Mouse (Mus musculus): ENCODE measurements around the gene Ptprh. TPM values are rescaled to one million over a fixed set of nuclear protein-coding genes. Genes with fewer than 3 reads are reported as not detected.
"Not testable (repeated sequence)": the region's sequence is repeated elsewhere in the genome, so short reads cannot be mapped to it uniquely, and the experiment has no call there.

Ptprh gene
- polyA plus RNA-seq, 1 experiment from 2014 or later: not detected

DNA sequence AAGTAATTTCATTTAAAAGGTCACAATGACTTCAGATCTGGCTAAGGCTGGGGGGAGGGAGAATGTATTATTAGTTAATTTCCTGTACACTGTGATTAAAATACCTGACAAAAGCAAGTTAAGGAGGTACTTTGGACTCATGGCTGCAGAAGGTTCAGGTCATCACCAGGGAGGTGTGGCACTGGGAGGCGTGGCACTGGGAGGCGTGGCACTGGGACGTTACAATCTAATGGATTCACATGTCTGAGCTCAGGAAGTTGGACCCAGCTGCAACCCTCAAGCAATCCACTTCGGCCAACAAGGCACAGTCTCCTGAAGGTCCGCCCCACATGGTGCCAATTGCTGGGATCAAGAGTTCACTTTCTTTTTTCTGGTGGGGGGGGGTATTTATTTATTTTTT lies 4.2 kb upstream of the Ptprh start:
- H3K27me3 ChIP-seq: no peaks in the 10 kb centered on the region
- no peak overlapping the region for H3K4me3 ChIP-seq (replicated peaks)
- no peak for DNase-seq
- H3K9me3 ChIP-seq (replicated peaks): no peaks in the 10 kb centered on the region
- no peak overlapping the region for H3K27ac ChIP-seq
- peaks cover 12% of the 10 kb centered on the region for H3K4me1 ChIP-seq (replicated peaks)
- no peak overlapping the region for H3K4me2 ChIP-seq
- 28% methylated on average over 5 of the region's 5 CpGs for WGBS (ENCODE audit: insufficient replicate concordance)
- H3K36me3 ChIP-seq: no peaks in the 10 kb centered on the region
- H3K9ac ChIP-seq: no peak overlapping the region
- peak; percentile 67 for ATAC-seq (ENCODE audit: low read depth)

- Histone ChIP-seq H3K9ac (no peak overlapping the region), H3K27me3 (no peaks in the 10 kb centered on the region), H3K4me2 (no peak overlapping the region), H3K4me3 (replicated peaks) (no peak overlapping the region), H3K27ac (no peak overlapping the region), H3K36me3 (no peaks in the 10 kb centered on the region), H3K9me3 (replicated peaks) (no peaks in the 10 kb centered on the region), H3K4me1 (replicated peaks) (peaks cover 7% of the 10 kb centered on the region)
- 71% methylated on average over 6 of the region's 6 CpGs for WGBS (ENCODE audit: insufficient replicate concordance)
- ATAC-seq (ENCODE audit: low read depth) (no peak), DNase-seq (no peak)
Observed at GRCm38 (mm10) chr7:4602969-4603368, 872 bp downstream of the Ptprh start.

DNA sequence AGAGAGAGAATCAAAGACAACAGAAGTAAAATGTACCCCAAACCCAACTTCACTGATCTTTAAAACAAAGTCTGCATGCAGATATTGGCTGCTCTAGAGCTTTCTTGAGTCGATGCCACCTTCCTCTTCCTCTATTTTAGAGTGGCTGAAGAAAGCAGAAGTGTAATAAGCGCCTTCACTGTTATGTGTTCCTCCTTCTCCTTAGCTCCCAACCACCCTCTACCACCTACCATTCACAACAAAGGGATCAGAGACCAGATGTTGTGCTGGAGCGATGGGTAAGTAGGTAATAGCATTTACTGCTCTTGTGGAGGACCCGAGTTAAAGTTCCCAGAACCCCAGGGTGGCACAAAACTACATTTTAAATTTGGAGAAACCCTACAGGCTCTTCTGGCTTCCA lies 6.8 kb downstream of the Ptprh start:
- not testable (repeated sequence) for H3K4me1 ChIP-seq (replicated peaks); H3K4me2 ChIP-seq

DNA sequence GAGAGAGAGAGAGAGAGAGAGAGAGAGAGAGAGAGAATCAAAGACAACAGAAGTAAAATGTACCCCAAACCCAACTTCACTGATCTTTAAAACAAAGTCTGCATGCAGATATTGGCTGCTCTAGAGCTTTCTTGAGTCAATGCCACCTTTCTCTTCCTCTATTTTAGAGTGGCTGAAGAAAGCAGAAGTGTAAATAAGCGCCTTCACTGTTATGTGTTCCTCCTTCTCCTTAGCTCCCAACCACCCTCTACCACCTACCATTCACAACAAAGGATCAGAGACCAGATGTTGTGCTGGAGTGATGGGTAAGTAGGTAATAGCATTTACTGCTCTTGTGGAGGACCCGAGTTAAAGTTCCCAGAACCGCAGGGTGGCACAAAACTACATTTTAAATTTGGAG lies 22.4 kb downstream of the Ptprh start:
- H3K36me3 ChIP-seq; H3K27ac ChIP-seq; ATAC-seq (ENCODE audit: low read depth); H3K27me3 ChIP-seq; H3K4me1 ChIP-seq (replicated peaks); H3K9ac ChIP-seq; H3K4me2 ChIP-seq; H3K4me3 ChIP-seq (replicated peaks); DNase-seq; H3K9me3 ChIP-seq (replicated peaks): not testable (repeated sequence)
- 50% methylated on average over 3 of the region's 3 CpGs for WGBS (ENCODE audit: insufficient replicate concordance)

More for the DNA sequence above, 6.8 kb downstream of the Ptprh start:
- not testable (repeated sequence) for DNase-seq; H3K36me3 ChIP-seq; H3K9ac ChIP-seq; ATAC-seq (ENCODE audit: low read depth); H3K27me3 ChIP-seq; H3K27ac ChIP-seq; H3K9me3 ChIP-seq (replicated peaks); H3K4me3 ChIP-seq (replicated peaks)
- WGBS (ENCODE audit: insufficient replicate concordance): 48% methylated on average over 4 of the region's 4 CpGs

DNA sequence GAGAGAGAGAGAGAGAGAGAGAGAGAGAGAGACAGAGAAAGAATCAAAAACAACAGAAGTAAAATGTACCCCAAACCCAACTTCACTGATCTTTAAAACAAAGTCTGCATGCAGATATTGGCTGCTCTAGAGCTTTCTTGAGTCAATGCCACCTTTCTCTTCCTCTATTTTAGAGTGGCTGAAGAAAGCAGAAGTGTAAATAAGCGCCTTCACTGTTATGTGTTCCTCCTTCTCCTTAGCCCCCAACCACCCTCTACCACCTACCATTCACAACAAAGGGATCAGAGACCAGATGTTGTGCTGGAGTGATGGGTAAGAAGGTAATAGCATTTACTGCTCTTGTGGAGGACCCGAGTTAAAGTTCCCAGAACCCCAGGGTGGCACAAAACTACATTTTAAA lies 31.5 kb downstream of the Ptprh start:
- not testable (repeated sequence) for H3K4me3 ChIP-seq (replicated peaks); H3K27ac ChIP-seq; H3K36me3 ChIP-seq; H3K4me2 ChIP-seq; H3K9me3 ChIP-seq (replicated peaks); H3K4me1 ChIP-seq (replicated peaks); H3K27me3 ChIP-seq; H3K9ac ChIP-seq; ATAC-seq (ENCODE audit: low read depth); DNase-seq
- 40% methylated on average over 2 of the region's 2 CpGs for WGBS (ENCODE audit: insufficient replicate concordance)

- Histone ChIP-seq H3K27me3 (peaks cover 3% of the 10 kb centered on the region), H3K9me3 (replicated peaks) (no peaks in the 10 kb centered on the region), H3K4me1 (replicated peaks) (no peaks in the 10 kb centered on the region), H3K4me2 (no peak overlapping the region), H3K27ac (no peak overlapping the region), H3K36me3 (no peaks in the 10 kb centered on the region), H3K9ac (no peak overlapping the region), H3K4me3 (replicated peaks) (no peak overlapping the region)
- WGBS (ENCODE audit: insufficient replicate concordance): 72% methylated on average over 3 of the region's 3 CpGs
- no peak for DNase-seq
- no peak for ATAC-seq (ENCODE audit: low read depth)
Observed at GRCm38 (mm10) chr7:4562660-4563059, 41.2 kb downstream of the Ptprh start.

DNA sequence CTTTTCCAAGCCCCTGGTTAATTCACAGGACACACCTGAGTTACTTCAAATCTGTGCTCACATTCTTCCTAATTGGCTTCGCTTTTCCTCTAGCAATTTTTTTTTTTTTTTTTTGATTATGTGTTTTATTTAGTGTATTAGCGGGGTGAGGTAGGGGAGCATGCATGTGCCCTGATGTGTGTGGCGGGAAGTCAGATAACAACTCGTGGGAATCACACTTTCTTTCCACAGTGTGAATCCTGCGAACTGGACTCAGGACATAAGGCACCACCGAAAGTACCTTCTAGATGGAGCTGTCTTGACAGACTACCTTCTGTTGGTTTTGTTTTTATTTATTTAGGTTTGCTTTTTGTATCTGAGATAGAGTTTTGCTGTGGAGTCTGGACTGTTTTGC lies 46.7 kb downstream of the Ptprh start:
- Histone ChIP-seq H3K4me3 (replicated peaks) (no peak overlapping the region), H3K9me3 (replicated peaks) (no peaks in the 10 kb centered on the region), H3K4me1 (replicated peaks) (no peaks in the 10 kb centered on the region), H3K36me3 (no peaks in the 10 kb centered on the region), H3K27ac (no peak overlapping the region), H3K4me2 (no peak overlapping the region), H3K9ac (no peak overlapping the region), H3K27me3 (peaks cover 19% of the 10 kb centered on the region)
- ATAC-seq (ENCODE audit: low read depth) (no peak), DNase-seq (no peak)
- 58% methylated on average over 6 of the region's 6 CpGs for WGBS (ENCODE audit: insufficient replicate concordance)

GRCm38 (mm10) chr7:4556256-4557166 lies 47.3 kb downstream of the Ptprh start:
- Histone ChIP-seq H3K4me1 (replicated peaks) (no peaks in the 10 kb centered on the region), H3K4me2 (no peak overlapping the region), H3K9ac (no peak overlapping the region), H3K36me3 (no peaks in the 10 kb centered on the region), H3K9me3 (replicated peaks) (no peaks in the 10 kb centered on the region), H3K27me3 (peaks cover 19% of the 10 kb centered on the region), H3K4me3 (replicated peaks) (no peak overlapping the region), H3K27ac (no peak overlapping the region)
- 18% methylated on average over 15 of the region's 15 CpGs for WGBS (ENCODE audit: insufficient replicate concordance)
- DNase-seq: peak; percentile 35
- ATAC-seq (ENCODE audit: low read depth): peak; percentile 65

DNA sequence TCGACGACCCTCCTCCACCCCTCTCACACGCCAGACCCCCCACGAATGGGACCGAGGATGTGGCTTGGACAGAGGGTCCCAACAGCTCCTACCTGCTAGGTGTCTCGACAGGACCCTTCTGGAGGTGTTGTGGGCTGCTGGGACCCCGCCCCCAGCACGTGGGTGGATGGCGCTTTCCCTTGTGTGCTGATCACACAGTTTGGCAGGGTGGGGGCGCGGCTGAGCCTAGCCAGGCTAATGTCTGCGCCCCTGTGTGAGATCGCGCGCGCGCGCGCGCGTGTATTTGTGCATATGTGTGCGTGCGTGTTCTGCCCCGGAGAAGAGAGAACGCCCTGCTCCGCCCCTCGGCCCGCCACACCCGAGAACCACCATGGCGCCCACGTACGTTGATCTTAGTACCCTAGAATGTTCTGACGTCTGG lies 56.6 kb downstream of the Ptprh start, which contains the start of gene Syt5:
Gene Syt5, minus strand, starts transcription at position 321 of the 421 bp plus-strand sequence.
- Histone ChIP-seq H3K27ac (no peak within 1 kb of the TSS), H3K27me3 (peaks cover 40% of the 10 kb centered on the region), H3K4me1 (replicated peaks) (peaks cover 17% of the 10 kb centered on the region), H3K9me3 (replicated peaks) (no peaks in the 10 kb centered on the region), H3K9ac (no peak within 1 kb of the TSS), H3K4me2 (peak within 1 kb of the TSS; percentile 49), H3K36me3 (no peaks in the 10 kb centered on the region), H3K4me3 (replicated peaks) (peak within 1 kb of the TSS; percentile 14; the same call in 1 of the 2 replicates)
- DNase-seq (no peak), ATAC-seq (ENCODE audit: low read depth) (no peak)
- 6% methylated on average over 33 of the region's 33 CpGs for WGBS (ENCODE audit: insufficient replicate concordance)

DNA sequence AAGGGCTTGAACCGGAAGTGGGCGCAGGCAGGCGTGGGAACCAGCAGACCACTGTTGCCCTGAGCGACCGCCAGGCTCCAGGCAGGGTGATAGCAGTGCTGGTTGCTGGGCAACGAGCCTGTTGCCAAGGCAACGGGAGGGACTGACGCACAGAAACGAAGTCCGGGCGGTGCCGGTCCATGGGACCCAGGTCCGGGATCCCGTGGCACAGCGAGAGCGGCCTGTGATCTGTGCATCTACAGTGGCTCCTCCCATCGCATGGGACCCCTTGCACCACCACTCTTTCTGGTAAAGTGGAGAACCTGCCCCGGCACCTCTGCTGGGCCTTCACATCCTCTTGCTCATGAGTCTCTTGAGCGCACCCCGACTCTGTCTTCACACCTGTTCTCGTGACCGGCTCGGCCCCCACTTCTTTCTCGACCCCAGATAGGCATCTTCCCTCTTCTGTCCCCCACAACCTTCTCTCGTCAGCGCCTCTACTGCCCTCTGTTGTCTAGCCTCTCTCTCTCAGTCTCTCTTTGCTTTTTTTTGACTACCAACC lies 57.2 kb downstream of the Ptprh start:
- Histone ChIP-seq H3K4me3 (replicated peaks) (no peak overlapping the region), H3K9me3 (replicated peaks) (no peaks in the 10 kb centered on the region), H3K9ac (no peak overlapping the region), H3K27me3 (peaks cover 40% of the 10 kb centered on the region), H3K4me2 (peak overlapping the region; percentile 49; the same call in 1 of the 2 replicates), H3K36me3 (no peaks in the 10 kb centered on the region), H3K27ac (no peak overlapping the region), H3K4me1 (replicated peaks) (peaks cover 22% of the 10 kb centered on the region)
- 4% methylated on average over 26 of the region's 26 CpGs for WGBS (ENCODE audit: insufficient replicate concordance)
- DNase-seq (no peak), ATAC-seq (ENCODE audit: low read depth) (no peak)

DNA sequence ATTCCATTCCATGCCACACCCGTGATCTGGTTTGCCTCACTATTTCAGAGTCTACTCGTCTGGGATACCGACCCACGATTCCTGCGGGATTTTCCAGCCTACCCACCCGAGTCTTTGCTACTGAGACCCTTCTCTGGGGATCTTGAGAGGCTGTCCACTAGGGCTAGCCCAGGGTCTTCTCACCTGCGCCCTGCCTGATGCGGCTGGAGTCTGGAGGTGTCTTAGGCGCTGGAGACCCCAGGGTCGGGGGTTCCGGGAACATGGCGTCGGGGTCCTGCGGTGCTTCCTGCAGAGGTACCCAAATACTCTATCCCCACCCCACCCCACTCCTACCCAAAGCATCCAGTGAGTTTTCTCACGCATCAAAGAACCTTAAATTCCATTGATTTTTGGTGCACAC lies 57.8 kb downstream of the Ptprh start:
- 63% methylated on average over 15 of the region's 15 CpGs for WGBS (ENCODE audit: insufficient replicate concordance)
- no peak for DNase-seq
- Histone ChIP-seq H3K4me2 (no peak overlapping the region), H3K27me3 (peaks cover 40% of the 10 kb centered on the region), H3K9ac (no peak overlapping the region), H3K9me3 (replicated peaks) (no peaks in the 10 kb centered on the region), H3K4me1 (replicated peaks) (peaks cover 22% of the 10 kb centered on the region), H3K27ac (no peak overlapping the region), H3K36me3 (no peaks in the 10 kb centered on the region), H3K4me3 (replicated peaks) (no peak overlapping the region)
- ATAC-seq (ENCODE audit: low read depth): no peak

All from liver, embryonic 13.5 days (tissue).